Mouse (Mus musculus) olfactory bulb, adult 2 months (tissue): ENCODE data around the gene Chac2.
"Not testable (repeated sequence)": the region's sequence is repeated elsewhere in the genome, so short reads cannot be mapped to it uniquely, and the experiment has no call there.

Source experiments
- CTCF ChIP-seq: fragments of 200-500 bp; IDR thresholded peaks from 2 replicates; pipeline ENCODE4 v1.5.1; 2012; ENCODE audit warnings: low read depth, mild to moderate bottlenecking, low read length, moderate library complexity; ENCODE audit not compliant: insufficient read depth
- POLR2A ChIP-seq: fragments of 200-500 bp; IDR thresholded peaks from 2 replicates; pipeline ENCODE4 v1.6.1; 2012; ENCODE audit warnings: mild to moderate bottlenecking, low read depth, low read length, moderate library complexity; ENCODE audit not compliant: insufficient read depth

DNA sequence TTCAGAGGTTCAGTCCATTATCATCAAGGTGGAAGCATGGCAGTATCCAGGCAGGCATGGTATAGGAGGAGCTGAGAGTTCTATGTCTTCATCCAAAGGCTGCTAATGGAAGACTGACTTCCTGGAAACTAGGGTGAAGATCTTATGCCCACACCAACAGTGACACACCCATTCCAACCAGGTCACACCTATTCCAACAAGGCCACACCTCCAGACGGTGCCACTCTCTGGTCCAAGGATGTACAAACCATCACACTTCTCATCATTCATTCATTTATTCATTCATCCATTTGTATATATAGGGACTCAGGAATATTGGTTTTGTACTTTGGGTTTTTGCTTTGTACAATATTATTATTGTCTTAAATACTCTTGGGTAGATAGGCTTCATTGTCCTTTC lies 23.5 kb upstream of the Chac2 start:
- not testable (repeated sequence) for TF ChIP-seq CTCF, POLR2A
